Mouse (Mus musculus) hindbrain, embryonic 14.5 days (tissue): Measurements from ENCODE around the gene Ppp1r1b. TPM values are rescaled to one million over a fixed set of nuclear protein-coding genes. Genes with fewer than 3 reads are reported as not detected.
A peak's percentile ranks its signal among the peaks of the same experiment; 100 is the strongest.

ENCODE experiments used
- ATAC-seq: fragments of 200-750 bp; cut with Nextera tagmentation; 2 replicates; pipeline ENCODE4 v1.8.0; 2017; ENCODE audit warnings: moderate number of reproducible peaks, mild to moderate bottlenecking, moderate TSS enrichment, moderate library complexity; ENCODE audit not compliant: low FRiP score
- DNase-seq: peaks from one replicate; pipeline ENCODE4 v3.0.0-alpha.2; 2015; ENCODE audit warnings: low spot score
- H3K27ac ChIP-seq: fragments of 300-500 bp; sonication (generic); 2 replicates; pipeline ENCODE4 v1.5.1; 2014; ENCODE audit warnings: mild to moderate bottlenecking, moderate library complexity
- H3K27me3 ChIP-seq: fragments of 300-500 bp; sonication (generic); 2 replicates; pipeline ENCODE4 v1.6.1; 2014; ENCODE audit warnings: mild to moderate bottlenecking, low read length, mixed read lengths; ENCODE audit not compliant: control insufficient read depth, insufficient read depth
- H3K36me3 ChIP-seq: fragments of 300-500 bp; sonication (generic); replicated peaks from 2 replicates; pipeline ENCODE4 v1.6.1; 2014; ENCODE audit not compliant: control insufficient read depth, insufficient read depth
- H3K4me1 ChIP-seq: fragments of 300-500 bp; sonication (generic); replicated peaks from 2 replicates; pipeline ENCODE4 v1.6.1; 2014; ENCODE audit warnings: antibody characterized with exemption, low read length, mixed read lengths; ENCODE audit not compliant: control insufficient read depth, insufficient read depth
- H3K4me2 ChIP-seq: fragments of 300-500 bp; sonication (generic); replicated peaks from 2 replicates; pipeline ENCODE4 v1.6.1; 2014; ENCODE audit warnings: mild to moderate bottlenecking, moderate library complexity
- H3K4me3 ChIP-seq: fragments of 300-500 bp; sonication (generic); replicated peaks from 2 replicates; pipeline ENCODE4 v1.5.1; 2014; ENCODE audit warnings: mild to moderate bottlenecking, low read length
- H3K9ac ChIP-seq: fragments of 300-500 bp; sonication (generic); 2 replicates; pipeline ENCODE4 v1.6.1; 2014
- H3K9me3 ChIP-seq: fragments of 300-500 bp; sonication (generic); 2 replicates; pipeline ENCODE4 v1.6.1; 2016; ENCODE audit warnings: low read length; ENCODE audit not compliant: control insufficient read depth
- WGBS: fragments of 180-500 bp; shearing (Covaris S2); extraction: QIAGEN DNeasy Blood & Tissue Kit; methylation state at CpG from one replicate; pipeline ENCODE4 v1.1.7; 2014; 5-methylcytosine and 5-hydroxymethylcytosine counted together
- polyA plus RNA-seq: library from polyadenylated mRNA; unstranded; fragments of >200 nt; fragmentation: Nextera tagmentation; extraction: Ambion mirVana; gene quantifications from 2 replicates; pipeline ENCODE4 v1.2.1, GENCODE M21; 2014

Gene Ppp1r1b
- polyA plus RNA-seq, 1 experiment from 2014 or later: 3.3 TPM

GRCm38 (mm10) chr11:98320381-98320780 lies 27.8 kb upstream of the Ppp1r1b start:
- Histone ChIP-seq H3K27me3 (peaks cover 97% of the 10 kb centered on the region), H3K9ac (no peak overlapping the region), H3K4me3 (no peak overlapping the region), H3K9me3 (no peaks in the 10 kb centered on the region), H3K27ac (peak overlapping the region; percentile 58), H3K36me3 (no peaks in the 10 kb centered on the region), H3K4me1 (0 out of 2 replicates have a peak, but pooled peaks cover 9% of the 10 kb centered on the region), H3K4me2 (peak overlapping the region; percentile 32)
- ATAC-seq: no peak
- DNase-seq: no peak
- WGBS: 8% methylated on average over 12 of the region's 12 CpGs

GRCm38 (mm10) chr11:98320806-98321676 lies 27.2 kb upstream of the Ppp1r1b start:
- ATAC-seq (no peak), DNase-seq (no peak)
- Histone ChIP-seq H3K9me3 (no peaks in the 10 kb centered on the region), H3K27me3 (peaks cover 97% of the 10 kb centered on the region), H3K36me3 (no peaks in the 10 kb centered on the region), H3K4me2 (peak overlapping the region; percentile 32), H3K4me3 (no peak overlapping the region), H3K27ac (peak overlapping the region; percentile 58; the same call in 1 of the 2 replicates), H3K9ac (peak overlapping the region; percentile 24; the same call in 1 of the 2 replicates), H3K4me1 (0 out of 2 replicates have a peak, but pooled peaks cover 9% of the 10 kb centered on the region)
- under 1% methylated on average over 30 of the region's 30 CpGs for WGBS

- Histone ChIP-seq H3K9ac (no peak overlapping the region), H3K9me3 (no peaks in the 10 kb centered on the region), H3K4me3 (no peak overlapping the region), H3K27me3 (peaks cover 97% of the 10 kb centered on the region), H3K4me1 (0 out of 2 replicates have a peak, but pooled peaks cover 9% of the 10 kb centered on the region), H3K27ac (no peak overlapping the region), H3K36me3 (no peaks in the 10 kb centered on the region), H3K4me2 (peak overlapping the region; percentile 32)
- DNase-seq (no peak), ATAC-seq (no peak)
- WGBS: 4% methylated on average over 5 of the region's 5 CpGs
These were observed 26.6 kb upstream of the Ppp1r1b start for GRCm38 (mm10) chr11:98321677-98322003.

- Histone ChIP-seq H3K27ac (no peak overlapping the region), H3K36me3 (no peaks in the 10 kb centered on the region), H3K4me1 (0 out of 2 replicates have a peak, but pooled peaks cover 9% of the 10 kb centered on the region), H3K4me3 (no peak overlapping the region), H3K27me3 (peaks cover 96% of the 10 kb centered on the region), H3K9ac (no peak overlapping the region), H3K4me2 (no peak overlapping the region), H3K9me3 (no peaks in the 10 kb centered on the region)
- DNase-seq (no peak), ATAC-seq (no peak)
- 4% methylated on average over 1 of the region's 1 CpGs for WGBS
These were observed 26.0 kb upstream of the Ppp1r1b start for GRCm38 (mm10) chr11:98322159-98322558.

- WGBS: 2% methylated on average over 10 of the region's 10 CpGs
- Histone ChIP-seq H3K4me3 (no peak overlapping the region), H3K9me3 (no peaks in the 10 kb centered on the region), H3K4me2 (peak overlapping the region; percentile 52), H3K36me3 (no peaks in the 10 kb centered on the region), H3K9ac (no peak overlapping the region), H3K27ac (peak overlapping the region; percentile 36; the same call in 1 of the 2 replicates), H3K4me1 (peaks cover 13% of the 10 kb centered on the region; the same call in 1 of the 2 replicates), H3K27me3 (peaks cover 96% of the 10 kb centered on the region)
- ATAC-seq (no peak), DNase-seq (no peak)
These were observed 24.9 kb upstream of the Ppp1r1b start for GRCm38 (mm10) chr11:98323136-98323866.

GRCm38 (mm10) chr11:98323933-98324332 lies 24.3 kb upstream of the Ppp1r1b start:
- Histone ChIP-seq H3K9me3 (no peaks in the 10 kb centered on the region), H3K36me3 (no peaks in the 10 kb centered on the region), H3K4me1 (peaks cover 15% of the 10 kb centered on the region; the same call in 1 of the 2 replicates), H3K4me3 (no peak overlapping the region), H3K4me2 (peak overlapping the region; percentile 52), H3K27me3 (peaks cover 92% of the 10 kb centered on the region), H3K27ac (peak overlapping the region; percentile 36), H3K9ac (0 out of 2 replicates have a peak overlapping the region, but pooled peaks have one; percentile 18)
- DNase-seq: no peak
- WGBS: 2% methylated on average over 9 of the region's 9 CpGs
- ATAC-seq: no peak

GRCm38 (mm10) chr11:98325191-98325820 lies 22.9 kb upstream of the Ppp1r1b start:
- Histone ChIP-seq H3K9me3 (no peaks in the 10 kb centered on the region), H3K4me3 (peak overlapping the region; percentile 46), H3K27me3 (peaks cover 89% of the 10 kb centered on the region), H3K4me2 (peak overlapping the region; percentile 52), H3K36me3 (no peaks in the 10 kb centered on the region), H3K27ac (no peak overlapping the region), H3K4me1 (peaks cover 15% of the 10 kb centered on the region; the same call in 1 of the 2 replicates), H3K9ac (peak overlapping the region; percentile 75; the same call in 1 of the 2 replicates)
- ATAC-seq (no peak), DNase-seq (no peak)
- WGBS: 6% methylated on average over 14 of the region's 14 CpGs

GRCm38 (mm10) chr11:98325821-98326218 lies 22.4 kb upstream of the Ppp1r1b start:
- DNase-seq: no peak
- H3K9me3 ChIP-seq: no peaks in the 10 kb centered on the region
- peak overlapping the region; percentile 52 for H3K4me2 ChIP-seq
- no peak for ATAC-seq
- H3K4me1 ChIP-seq: peaks cover 15% of the 10 kb centered on the region; the same call in 1 of the 2 replicates
- H3K36me3 ChIP-seq: no peaks in the 10 kb centered on the region
- WGBS: 2% methylated on average over 22 of the region's 22 CpGs
- peaks cover 91% of the 10 kb centered on the region for H3K27me3 ChIP-seq
- peak overlapping the region; percentile 87; the same call in 1 of the 2 replicates for H3K27ac ChIP-seq
- peak overlapping the region; percentile 75 for H3K9ac ChIP-seq
- H3K4me3 ChIP-seq: peak overlapping the region; percentile 46
